Mouse (Mus musculus): ENCODE data around the gene Trim7.
"Not testable (repeated sequence)": the region's sequence is repeated elsewhere in the genome, so short reads cannot be mapped to it uniquely, and the experiment has no call there.

Gene Trim7

DNA sequence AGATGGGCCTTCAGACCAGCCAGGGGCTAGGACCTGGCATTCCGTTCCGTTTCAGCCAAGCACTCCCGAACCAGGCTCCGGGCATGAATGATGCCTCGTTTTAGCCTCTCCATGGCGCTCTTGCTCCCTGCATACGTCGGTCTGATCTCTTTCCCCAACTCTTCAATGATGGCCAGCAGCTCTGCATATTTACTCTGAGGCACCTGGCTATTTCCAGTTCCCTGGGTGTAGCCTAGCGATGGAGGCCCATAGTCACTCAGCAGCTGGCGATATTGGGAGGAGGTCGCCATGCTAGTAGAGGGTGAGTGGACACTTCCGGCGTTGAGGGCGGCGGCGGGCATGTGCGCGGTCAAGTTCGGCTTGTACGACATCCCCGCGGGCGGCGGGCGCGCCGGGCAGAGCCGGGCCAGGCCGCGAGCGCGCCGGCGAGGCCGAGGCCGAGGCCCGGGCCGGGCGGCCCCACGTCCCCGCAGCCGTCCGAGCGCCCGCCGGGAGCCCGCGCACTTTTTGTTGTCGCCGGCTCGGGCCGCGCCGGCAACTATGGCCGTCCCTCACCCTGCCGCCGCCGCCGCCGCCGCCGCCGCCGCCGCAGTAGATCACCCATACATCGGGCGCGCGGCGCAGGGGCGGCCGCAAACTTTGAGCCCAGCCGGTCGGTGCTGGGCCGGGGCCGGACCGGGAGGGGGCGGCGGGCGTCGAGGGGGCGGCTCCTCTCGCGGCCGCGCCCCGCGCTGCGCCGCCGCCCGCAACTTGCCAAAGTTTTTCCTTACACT, at the start of gene Trim7, which contains the start of gene Gm12184:
TSS of gene Trim7 (plus strand) at position 162 of the 773 bp plus-strand sequence.
TSS of gene Gm12184 (minus strand) at position 677 of the 773 bp plus-strand sequence.
- not testable (repeated sequence) for DNase-seq (ENCODE audit: low read depth, low spot score)

DNA sequence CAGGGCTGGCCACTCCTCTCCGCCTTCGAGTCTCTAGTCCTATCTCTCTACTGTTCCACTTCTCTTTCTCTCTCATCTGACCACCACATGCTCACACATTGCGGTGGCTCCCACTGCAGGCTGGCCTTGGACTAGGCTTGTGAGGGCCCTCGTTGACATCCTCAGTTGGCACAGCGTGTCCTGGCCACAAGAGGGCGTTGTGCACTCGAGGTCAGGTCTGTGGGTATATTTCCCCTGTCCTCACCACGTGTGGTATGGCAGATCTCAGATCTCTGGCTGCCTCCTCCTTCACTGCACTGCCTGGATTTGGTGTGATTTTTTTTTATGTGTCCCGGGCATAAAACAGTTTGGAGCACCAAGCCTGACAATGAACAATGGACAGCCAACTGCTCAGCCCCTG, 49.3 kb upstream of the Trim7 start:
- no peak for DNase-seq (ENCODE audit: low read depth, low spot score)

DNA sequence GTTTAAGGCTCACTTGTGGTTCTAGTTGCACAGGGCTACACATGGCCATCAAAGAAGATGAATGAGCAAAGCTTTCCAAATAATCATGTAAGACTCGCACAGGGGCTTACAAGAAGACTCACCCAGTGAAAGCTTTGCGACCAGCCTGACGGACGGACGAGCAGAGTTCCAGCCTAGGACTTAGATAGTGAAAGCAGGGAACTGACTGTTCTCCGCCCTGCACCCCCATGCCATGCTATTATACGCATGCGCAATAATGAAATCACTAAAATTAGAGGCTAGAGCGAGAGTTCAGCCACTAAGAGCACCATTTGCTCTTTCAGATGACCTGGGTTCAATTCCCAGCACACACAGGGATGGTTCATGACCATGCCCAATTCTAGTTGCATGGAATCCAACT, 48.6 kb upstream of the Trim7 start:
- DNase-seq (ENCODE audit: low read depth, low spot score): no peak

DNA sequence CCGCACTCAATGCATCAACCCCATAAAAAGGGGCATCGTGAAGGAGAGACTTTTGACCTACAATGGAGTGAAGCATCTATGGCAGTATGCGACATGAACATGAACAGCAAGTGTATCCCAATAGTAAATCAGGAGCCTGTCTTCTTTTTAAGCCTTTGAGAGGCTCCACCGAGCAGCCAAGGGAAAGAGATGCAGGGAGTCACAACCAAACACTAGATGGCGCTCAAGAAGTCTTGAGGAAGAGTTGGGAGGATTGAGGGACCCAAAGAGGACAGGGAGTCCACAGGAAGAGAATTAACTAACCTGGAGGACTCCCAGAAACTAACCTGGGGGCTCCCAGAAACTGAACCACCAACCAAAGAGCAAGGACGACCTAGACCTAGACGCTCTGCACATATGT, 46.5 kb upstream of the Trim7 start:
- DNase-seq (ENCODE audit: low read depth, low spot score): no peak

DNA sequence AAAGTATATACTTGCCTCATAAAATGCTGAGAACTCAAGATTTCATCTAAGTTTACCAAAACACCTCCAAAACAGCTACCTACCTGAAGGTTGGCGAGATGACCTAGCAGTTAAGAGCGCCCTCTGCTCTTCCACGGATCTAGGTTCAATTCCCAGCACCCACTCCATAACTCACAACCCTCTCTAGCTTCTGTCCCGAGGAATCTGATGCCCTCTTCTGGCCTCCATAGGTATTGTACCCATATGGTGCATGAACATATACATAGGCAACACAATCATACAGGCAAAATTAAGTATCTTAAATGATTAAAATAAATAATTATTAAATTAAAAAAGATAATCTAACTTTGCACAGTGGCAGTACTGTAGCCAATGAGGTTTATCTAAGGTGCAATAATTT, 43.7 kb upstream of the Trim7 start:
- DNase-seq (ENCODE audit: low read depth, low spot score): no peak

DNA sequence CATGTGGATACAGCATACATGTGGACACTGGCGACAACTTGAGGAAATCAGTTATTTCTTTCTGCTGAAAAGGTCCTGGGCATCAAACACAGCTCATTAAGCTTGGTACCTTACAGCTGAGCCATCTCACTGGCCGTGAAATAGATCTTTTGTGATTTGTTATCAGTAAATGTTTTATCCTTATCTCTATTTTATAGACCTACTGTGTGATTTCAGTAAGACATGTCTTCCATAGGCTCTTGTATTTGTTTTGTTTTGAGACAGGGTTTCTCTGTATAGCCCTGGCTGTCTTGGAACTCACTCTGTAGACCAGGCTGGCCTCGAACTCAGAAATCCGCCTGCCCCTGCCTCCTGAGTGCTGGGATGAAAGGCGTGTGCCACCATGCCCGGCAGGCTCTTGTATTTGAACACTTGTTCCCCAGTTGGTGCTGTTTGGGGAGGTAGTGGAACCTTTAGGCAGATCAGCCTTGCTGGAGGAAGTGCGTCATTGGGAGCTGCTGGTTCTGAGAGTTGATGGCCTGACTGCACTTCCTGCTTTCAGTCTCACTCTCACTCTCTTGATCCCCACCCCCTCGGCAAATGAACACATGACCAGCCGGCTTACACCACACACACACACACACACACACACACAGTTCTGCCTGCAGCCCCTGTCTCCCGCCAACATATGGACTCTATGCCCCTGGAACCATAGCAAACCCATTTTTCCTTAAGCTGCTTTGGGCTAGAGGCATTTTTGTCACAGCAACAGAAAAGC, 38.3 kb upstream of the Trim7 start:
- DNase-seq (ENCODE audit: low read depth, low spot score): peak; percentile 68

DNA sequence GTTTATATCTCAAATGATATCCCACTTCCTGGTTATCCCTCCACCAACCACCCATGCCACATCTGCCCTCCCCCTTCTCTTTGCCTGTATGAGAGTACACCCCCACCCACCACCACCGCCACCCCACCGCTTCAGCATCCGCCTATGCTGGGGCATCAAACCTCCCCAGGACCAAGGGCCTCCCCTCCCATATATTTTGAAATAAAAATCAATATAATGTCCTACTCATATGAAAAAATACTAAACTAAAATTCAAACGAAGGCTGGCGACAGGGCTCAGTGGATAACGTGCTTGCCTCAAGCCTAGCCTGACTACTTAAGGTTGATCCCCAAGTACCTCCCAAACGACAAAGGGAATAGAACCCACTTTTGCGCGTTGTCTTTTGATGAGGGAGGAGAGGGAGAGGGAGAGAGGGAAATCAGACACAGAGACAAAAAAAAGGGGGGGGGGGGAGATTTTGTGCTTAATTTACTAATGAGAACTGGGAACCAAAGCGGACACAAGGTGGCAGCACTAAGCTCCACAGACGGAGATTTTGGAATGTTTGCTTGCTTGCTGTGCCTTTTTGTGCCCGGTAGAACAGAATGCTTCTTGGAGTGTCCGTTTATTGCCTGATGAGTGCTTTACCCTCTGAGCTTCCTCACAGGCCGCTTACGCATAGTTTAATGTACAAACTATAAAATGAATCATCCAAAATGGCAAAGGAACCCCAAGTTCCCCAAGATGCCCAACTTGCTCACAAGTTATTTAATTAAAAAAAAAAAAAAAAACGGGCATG, 37.4 kb upstream of the Trim7 start:
- DNase-seq (ENCODE audit: low read depth, low spot score): peak; percentile 50

DNA sequence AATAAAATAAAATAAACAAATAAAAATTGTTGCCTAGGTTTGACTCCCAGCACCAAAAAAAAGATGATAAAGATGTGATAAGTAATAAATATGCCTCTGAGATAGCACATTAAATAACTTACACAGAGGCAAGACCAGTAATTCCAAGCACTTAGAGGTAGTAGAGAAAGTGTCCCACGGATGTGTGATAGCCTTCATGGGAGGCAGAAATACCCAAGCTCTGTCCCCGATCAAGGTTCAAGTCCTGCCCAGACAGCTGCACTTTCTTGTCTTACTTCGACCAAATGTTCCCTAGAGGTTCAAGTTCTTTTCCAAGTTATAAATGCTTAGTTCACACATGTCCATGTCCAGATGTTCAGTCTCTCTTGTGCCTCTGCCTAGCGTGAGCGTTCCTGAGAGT, 36.7 kb upstream of the Trim7 start:
- no peak for DNase-seq (ENCODE audit: low read depth, low spot score)

DNA sequence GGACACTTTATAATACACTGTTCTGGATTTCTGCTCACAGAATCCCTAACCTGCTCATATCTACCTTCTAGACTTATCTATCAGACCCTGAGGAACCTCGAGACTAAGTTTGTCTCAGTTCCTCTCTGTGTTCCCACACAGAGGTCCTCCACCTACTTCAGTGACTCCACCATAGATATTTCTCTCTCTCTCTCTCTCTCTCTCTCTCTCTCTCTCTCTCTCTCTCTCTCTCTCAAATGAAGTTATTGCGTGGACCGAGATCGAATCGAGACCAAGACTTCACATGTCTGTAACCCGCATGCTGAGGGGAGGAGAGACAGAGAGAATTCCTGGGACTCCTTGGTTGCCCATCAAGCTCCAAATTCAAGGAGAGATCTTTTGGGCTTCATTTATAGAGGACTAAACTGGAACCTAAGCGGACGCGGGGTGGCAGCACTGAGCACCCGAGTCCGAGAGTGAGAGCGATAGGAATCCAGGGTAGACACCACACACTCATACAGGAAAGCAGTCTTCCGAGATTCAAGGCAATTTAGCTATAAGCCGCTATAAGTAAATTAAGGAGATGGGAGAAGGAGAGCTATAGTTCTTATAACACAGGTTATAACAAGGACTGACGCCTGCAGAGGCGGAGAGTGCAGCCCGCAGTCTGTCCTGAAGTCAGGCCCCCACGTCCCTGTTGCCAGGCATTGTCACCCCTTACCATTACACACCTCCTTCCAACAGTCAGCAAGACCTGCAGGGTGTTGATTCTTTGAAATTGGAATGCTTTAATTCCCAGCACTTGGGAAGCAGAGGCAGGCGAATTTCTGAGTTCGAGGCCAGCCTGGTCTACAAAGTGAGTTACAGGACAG, 35.7 kb upstream of the Trim7 start:
- peak; percentile 57 for DNase-seq (ENCODE audit: low read depth, low spot score)

DNA sequence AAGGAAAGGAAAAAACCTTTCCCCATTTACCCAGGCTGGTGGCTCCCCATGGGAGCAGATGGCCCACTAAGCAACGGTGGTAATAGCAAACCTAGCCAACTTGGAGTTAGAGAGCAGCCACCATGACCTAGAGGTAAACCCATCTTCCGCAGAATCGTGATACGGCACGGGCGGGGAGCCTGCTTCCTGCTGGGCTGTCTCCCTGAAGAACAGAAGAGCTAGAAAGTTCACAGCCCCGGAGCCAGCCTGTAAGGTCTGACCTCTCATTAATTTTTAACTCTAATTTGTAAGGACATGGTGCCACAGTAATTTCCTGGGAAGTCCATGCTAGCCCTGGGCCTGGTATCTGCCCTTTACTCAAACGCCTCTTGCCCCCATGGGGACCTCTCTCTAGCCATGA, 35.0 kb upstream of the Trim7 start:
- DNase-seq (ENCODE audit: low read depth, low spot score): no peak

DNA sequence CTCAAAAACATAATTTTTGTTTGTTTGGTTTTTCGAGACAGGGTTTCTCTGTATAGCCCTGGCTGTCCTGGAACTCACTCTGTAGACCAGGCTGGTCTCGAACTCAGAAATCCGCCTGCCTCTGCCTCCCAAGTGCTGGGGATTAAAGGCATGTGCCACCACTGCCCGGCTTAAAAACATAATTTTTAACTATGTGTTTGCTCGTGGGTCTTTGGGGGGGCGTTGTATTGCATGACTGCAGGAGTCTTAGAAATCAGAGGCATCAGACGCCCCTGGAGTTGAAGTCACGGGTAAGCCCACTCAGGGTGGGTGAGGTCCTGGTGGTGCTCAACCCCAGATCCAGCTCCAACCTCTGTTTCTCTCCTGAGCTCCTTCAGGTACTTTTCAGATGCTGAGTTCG, 34.0 kb upstream of the Trim7 start:
- DNase-seq (ENCODE audit: low read depth, low spot score): not testable (repeated sequence)

DNA sequence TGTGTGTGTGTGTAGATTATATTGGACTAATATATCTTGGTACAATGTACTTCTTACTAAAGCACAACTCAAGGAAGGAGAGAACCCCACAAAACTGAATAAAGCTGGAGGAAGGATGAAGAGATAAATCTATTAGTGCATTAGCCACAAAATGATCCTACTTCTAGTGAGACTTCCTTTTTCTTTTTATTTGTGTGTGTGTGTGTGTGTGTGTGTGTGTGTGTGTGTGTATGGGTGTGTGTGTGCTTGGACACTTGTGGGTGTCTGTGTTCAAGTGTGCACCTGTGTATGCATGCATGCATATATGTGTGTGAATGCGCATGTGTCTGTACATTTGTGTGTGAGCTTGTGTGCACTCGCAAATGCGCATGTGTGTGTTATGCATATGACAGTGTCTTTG, 32.8 kb upstream of the Trim7 start:
- DNase-seq (ENCODE audit: low read depth, low spot score): no peak

DNA sequence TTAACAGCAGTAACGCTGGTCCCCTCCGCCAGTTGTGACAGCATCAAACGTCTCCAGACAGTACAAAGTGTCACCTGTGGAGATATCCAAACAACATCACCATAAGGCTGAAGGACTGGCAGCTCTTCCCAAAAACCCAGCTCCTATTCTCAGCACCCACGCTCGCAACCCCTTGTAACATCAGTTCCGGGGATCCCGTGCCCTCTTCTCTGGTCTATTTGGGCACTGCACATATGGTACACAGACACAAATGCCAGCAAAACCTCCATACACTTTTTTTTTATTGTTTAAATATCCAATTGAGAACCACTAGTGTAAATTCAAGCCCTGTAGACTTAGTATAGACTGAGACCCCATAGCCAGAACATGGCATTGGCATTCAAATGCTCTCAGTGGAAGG, 30.7 kb upstream of the Trim7 start:
- no peak for DNase-seq (ENCODE audit: low read depth, low spot score)

DNA sequence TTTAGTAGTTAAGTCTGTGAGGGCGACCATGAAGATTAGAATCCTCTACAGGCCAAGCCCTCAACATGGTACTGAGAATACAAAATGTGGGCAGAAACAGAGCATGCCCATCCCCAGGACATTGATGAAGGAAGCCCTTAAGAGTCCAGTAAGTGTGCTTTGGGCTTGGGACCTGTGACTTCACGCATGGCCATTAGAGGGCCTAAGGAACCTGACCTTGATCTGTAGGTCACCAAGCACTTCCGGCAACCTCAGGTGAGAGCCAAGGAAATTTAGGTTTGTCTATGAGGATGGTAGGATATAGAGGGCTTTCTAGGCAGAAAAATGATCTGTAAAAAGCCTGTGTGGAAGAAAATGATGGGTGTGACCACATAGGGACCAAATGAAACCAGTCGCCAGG, 29.6 kb upstream of the Trim7 start:
- no peak for DNase-seq (ENCODE audit: low read depth, low spot score)

DNA sequence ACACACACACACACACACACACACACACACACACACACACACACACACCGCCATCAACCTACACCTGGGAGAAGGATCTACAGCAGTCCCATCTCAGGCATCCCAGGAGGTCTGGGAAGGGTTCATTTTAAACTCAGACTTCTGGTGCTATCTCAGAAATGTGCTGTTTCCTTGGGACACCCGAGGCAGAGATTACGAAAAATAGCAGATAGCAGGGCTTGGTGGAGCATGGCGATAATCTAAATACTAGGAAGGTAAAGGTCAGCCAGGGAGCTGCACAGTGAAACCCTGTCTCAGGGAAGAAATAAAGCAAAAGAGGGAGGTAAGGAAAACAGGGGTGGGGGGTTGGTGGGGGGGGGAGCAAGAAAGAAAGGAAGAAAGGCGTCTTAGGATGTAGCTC, 28.7 kb upstream of the Trim7 start:
- no peak for DNase-seq (ENCODE audit: low read depth, low spot score)

DNA sequence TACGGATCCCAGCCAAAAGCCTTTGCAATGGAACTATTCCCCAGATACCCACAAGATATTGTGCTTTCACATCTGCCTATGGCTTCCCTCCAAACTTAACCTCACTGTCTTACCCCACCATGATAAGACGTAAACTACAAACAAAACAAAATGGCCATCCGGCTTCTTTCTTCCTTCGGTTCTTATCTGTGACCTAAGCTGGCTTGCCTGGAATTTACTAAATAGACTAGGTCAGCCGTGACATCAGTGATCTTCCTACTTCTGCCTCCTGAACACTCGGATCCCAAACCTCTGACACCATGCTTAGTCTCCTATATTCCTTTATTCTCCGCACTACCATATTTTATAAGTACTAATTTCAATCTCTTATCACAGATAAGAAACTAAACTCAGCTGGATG, 27.6 kb upstream of the Trim7 start:
- DNase-seq (ENCODE audit: low read depth, low spot score): no peak

DNA sequence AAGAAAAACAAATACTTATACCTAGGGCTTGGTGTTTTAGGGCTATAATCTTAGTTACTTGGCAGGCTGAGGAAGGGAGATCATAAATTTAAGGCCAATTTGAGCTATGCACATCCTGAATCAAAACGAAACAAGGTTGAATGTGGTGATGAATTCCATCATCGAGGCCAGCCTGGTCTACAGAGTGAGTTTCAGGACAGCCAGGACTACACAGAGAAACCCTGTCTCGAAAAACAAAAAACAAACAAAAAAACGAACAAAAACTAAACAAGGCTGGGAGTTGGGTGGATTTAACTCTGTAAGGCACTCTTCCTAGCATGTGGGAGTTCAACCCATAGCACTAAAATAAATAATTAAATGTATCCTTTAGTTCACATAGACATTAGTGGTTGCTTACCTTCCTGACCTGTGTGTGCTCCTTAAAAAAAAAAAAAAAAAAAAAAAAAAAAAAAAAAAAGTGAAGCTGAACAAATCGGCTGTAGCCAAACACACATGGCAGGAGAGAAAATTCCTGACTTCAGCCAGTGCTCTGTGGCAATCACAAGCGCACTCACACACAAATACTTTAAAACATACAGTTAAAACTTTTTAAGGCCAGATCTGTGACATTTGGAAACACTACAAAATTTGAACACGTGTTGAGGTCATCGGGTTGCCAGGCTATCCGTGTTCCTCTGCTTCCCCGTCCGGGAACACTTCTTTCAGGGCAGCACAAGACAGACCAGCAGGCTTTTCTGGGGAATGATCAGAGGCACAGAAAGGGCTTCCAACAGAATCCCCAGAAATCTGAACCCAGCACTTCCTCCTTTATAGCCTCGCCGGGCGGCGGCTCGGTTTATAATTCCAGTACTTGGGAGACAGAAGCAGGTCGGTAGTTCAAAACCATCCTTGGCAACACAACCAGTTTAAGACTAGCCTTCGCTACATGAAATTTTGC, 26.7 kb upstream of the Trim7 start:
- no peak for DNase-seq (ENCODE audit: low read depth, low spot score)

DNA sequence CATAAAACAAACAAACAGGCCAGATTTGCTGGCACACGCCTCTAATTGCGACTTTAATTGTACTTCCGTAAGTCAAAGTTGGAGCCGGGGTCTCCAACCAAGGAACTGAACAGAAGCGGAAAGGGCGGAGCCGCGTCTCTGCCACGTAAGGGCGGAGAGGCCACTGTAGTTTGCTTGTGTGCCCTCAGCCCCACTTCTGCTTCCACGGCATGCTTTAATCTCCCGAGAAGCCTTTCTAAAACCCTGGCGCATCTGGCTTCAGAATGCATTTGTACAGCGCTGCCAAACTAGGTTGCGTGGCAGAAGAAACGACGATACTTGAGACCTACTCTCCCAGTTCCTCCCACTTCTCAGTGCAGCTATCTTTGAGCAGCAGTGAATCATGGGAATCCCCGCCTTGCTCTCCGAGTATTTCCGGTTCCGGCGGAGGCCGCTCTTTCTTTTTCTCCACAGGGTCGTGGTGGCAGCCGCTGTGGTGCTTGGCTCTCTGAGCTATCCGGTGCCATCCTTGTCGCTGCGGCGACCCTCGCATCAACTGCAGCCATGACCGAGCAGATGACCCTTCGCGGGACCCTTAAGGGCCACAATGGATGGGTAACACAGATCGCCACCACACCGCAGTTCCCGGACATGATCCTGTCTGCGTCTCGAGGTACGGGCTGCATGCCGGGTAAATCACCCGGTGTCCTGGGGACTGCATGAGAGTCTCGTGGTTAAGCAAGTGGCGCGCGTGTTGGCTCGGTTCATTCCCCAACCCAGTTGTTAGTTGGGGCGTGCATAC, 25.8 kb upstream of the Trim7 start, which contains the start of gene Rack1:
TSS of gene Rack1 (plus strand) at position 412 of the 781 bp plus-strand sequence.
- DNase-seq (ENCODE audit: low read depth, low spot score): peak; percentile 88
